Mouse (Mus musculus) cerebellum, adult 8-10 months (tissue): ENCODE data around the gene Gmppb.
A peak's percentile ranks its signal among the peaks of the same experiment; 100 is the strongest.

Experiments
- DNase-seq: peaks from one replicate; pipeline ENCODE4 v3.0.0; 2022

Gene Gmppb

GRCm38 (mm10) chr9:108051931-108052220 lies 2.8 kb downstream of the Gmppb start:
- DNase-seq, result peak; percentile 24

- DNase-seq, result no peak
Measured at GRCm38 (mm10) chr9:108052411-108052810, 3.4 kb downstream of the Gmppb start.

GRCm38 (mm10) chr9:108052885-108053664 lies 4.0 kb downstream of the Gmppb start, which contains the start of gene Amigo3:
Gene Amigo3 (plus strand): TSS chr9:108053159.
- peak; percentile 95 for DNase-seq

- DNase-seq, result peak; percentile 34
Measured at GRCm38 (mm10) chr9:108053665-108054225, 4.7 kb downstream of the Gmppb start.

GRCm38 (mm10) chr9:108054331-108055040 lies 5.4 kb downstream of the Gmppb start:
- DNase-seq, result peak; percentile 23

GRCm38 (mm10) chr9:108055061-108055460 lies 6.0 kb downstream of the Gmppb start:
- no peak for DNase-seq

- DNase-seq, result no peak
Measured at GRCm38 (mm10) chr9:108055661-108056237, 6.7 kb downstream of the Gmppb start.

GRCm38 (mm10) chr9:108056361-108057261 lies 7.6 kb downstream of the Gmppb start:
- DNase-seq, result no peak

- DNase-seq, result no peak
Measured at GRCm38 (mm10) chr9:108057262-108057562, 8.2 kb downstream of the Gmppb start.

GRCm38 (mm10) chr9:108058291-108058690 lies 9.2 kb downstream of the Gmppb start:
- DNase-seq, result no peak

GRCm38 (mm10) chr9:108062142-108062541 lies 13.1 kb downstream of the Gmppb start:
- DNase-seq, result no peak

- DNase-seq, result no peak
Measured at GRCm38 (mm10) chr9:108063361-108063760, 14.3 kb downstream of the Gmppb start.

GRCm38 (mm10) chr9:108065491-108066011 lies 16.5 kb downstream of the Gmppb start:
- peak; percentile 84 for DNase-seq

GRCm38 (mm10) chr9:108067199-108067598 lies 18.2 kb downstream of the Gmppb start:
- DNase-seq, result no peak

GRCm38 (mm10) chr9:108067900-108068299 lies 18.9 kb downstream of the Gmppb start:
- peak; percentile 89 for DNase-seq

GRCm38 (mm10) chr9:108069007-108069406 lies 20.0 kb downstream of the Gmppb start:
- no peak for DNase-seq

- DNase-seq, result no peak
Measured at GRCm38 (mm10) chr9:108069529-108069928, 20.5 kb downstream of the Gmppb start.

GRCm38 (mm10) chr9:108071801-108072200 lies 22.8 kb downstream of the Gmppb start:
- DNase-seq, result no peak

GRCm38 (mm10) chr9:108072481-108072924 lies 23.5 kb downstream of the Gmppb start:
- DNase-seq, result peak; percentile 63

- peak; percentile 82 for DNase-seq
Measured at GRCm38 (mm10) chr9:108073141-108073930, 24.3 kb downstream of the Gmppb start.

GRCm38 (mm10) chr9:108080168-108080567 lies 31.1 kb downstream of the Gmppb start, which contains the start of gene Mst1:
Gene Mst1 (plus strand): TSS chr9:108080436.
- no peak for DNase-seq
